Mouse (Mus musculus) liver, embryonic 12.5 days (tissue): ENCODE measurements around the gene Them5. TPM values are rescaled to one million over a fixed set of nuclear protein-coding genes. Genes with fewer than 3 reads are reported as not detected.

Source experiments
- ATAC-seq: fragments of 200-750 bp; cut with Nextera tagmentation; 2 replicates; pipeline ENCODE4 v1.8.0; 2017; ENCODE audit warnings: moderate number of reproducible peaks, mild to moderate bottlenecking, moderate library complexity
- H3K27ac ChIP-seq: fragments of 300-500 bp; sonication (generic); 2 replicates; pipeline ENCODE4 v1.5.1; 2016; ENCODE audit warnings: mild to moderate bottlenecking
- H3K27me3 ChIP-seq: fragments of 300-500 bp; sonication (generic); replicated peaks from 2 replicates; pipeline ENCODE4 v1.6.1; 2016; ENCODE audit warnings: mild to moderate bottlenecking, moderate library complexity
- H3K36me3 ChIP-seq: fragments of 300-500 bp; sonication (generic); 2 replicates; pipeline ENCODE4 v1.6.1; 2016; ENCODE audit warnings: mild to moderate bottlenecking, moderate library complexity
- H3K4me1 ChIP-seq: fragments of 300-500 bp; sonication (generic); 2 replicates; pipeline ENCODE4 v1.6.1; 2016
- H3K4me2 ChIP-seq: fragments of 300-500 bp; sonication (generic); 2 replicates; pipeline ENCODE4 v1.6.1; 2016; ENCODE audit warnings: mild to moderate bottlenecking, moderate library complexity
- H3K4me3 ChIP-seq: fragments of 300-500 bp; sonication (generic); 2 replicates; pipeline ENCODE4 v1.5.1; 2016; ENCODE audit warnings: mild to moderate bottlenecking, moderate library complexity
- H3K9ac ChIP-seq: fragments of 300-500 bp; sonication (generic); 2 replicates; pipeline ENCODE4 v1.6.1; 2016; ENCODE audit warnings: mild to moderate bottlenecking, moderate library complexity
- H3K9me3 ChIP-seq: fragments of 300-500 bp; sonication (generic); replicated peaks from 2 replicates; pipeline ENCODE4 v1.6.1; 2016; ENCODE audit warnings: mild to moderate bottlenecking, moderate library complexity
- WGBS: fragments of 180-500 bp; shearing (Covaris S2); methylation state at CpG from one replicate; pipeline ENCODE4 v1.1.7; 2016; ENCODE audit not compliant: insufficient replicate concordance; 5-methylcytosine and 5-hydroxymethylcytosine counted together
- polyA plus RNA-seq: library from polyadenylated mRNA; unstranded; fragments of >200 nt; fragmentation: Nextera tagmentation; extraction: Ambion mirVana; gene quantifications from 2 replicates; pipeline ENCODE4 v1.2.1, GENCODE M21; 2016

Gene Them5
- polyA plus RNA-seq, 1 experiment from 2014 or later, result not detected

GRCm38 (mm10) chr3:94344897-94345296, 3.0 kb downstream of the Them5 start:
- Histone ChIP-seq H3K4me1 (no peaks in the 10 kb centered on the region), H3K27me3 (no peaks in the 10 kb centered on the region; the same call in 1 of the 2 replicates), H3K4me2 (no peak overlapping the region), H3K9ac (no peak overlapping the region), H3K27ac (no peak overlapping the region), H3K36me3 (no peaks in the 10 kb centered on the region), H3K4me3 (no peak overlapping the region), H3K9me3 (no peaks in the 10 kb centered on the region)
- 49% methylated on average over 3 of the region's 3 CpGs for WGBS
- ATAC-seq, result no peak

- no peak overlapping the region for H3K9ac ChIP-seq
- ATAC-seq, result no peak
- H3K27ac ChIP-seq, result no peak overlapping the region
- no peaks in the 10 kb centered on the region for H3K36me3 ChIP-seq
- no peaks in the 10 kb centered on the region; the same call in 1 of the 2 replicates for H3K27me3 ChIP-seq
- H3K4me1 ChIP-seq, result no peaks in the 10 kb centered on the region
- no peak overlapping the region for H3K4me2 ChIP-seq
- H3K4me3 ChIP-seq, result no peak overlapping the region
- H3K9me3 ChIP-seq, result 0 out of 2 replicates have a peak, but pooled peaks cover 4% of the 10 kb centered on the region
- 37% methylated on average over 2 of the region's 2 CpGs for WGBS
These were observed 6.2 kb downstream of the Them5 start for GRCm38 (mm10) chr3:94348146-94348545.

- WGBS, result 3% methylated on average over 1 of the region's 1 CpGs
- ATAC-seq, result no peak
These were observed 18.9 kb downstream of the Them5 start for GRCm38 (mm10) chr3:94360812-94361211.

GRCm38 (mm10) chr3:94362138-94362537, 20.2 kb downstream of the Them5 start, which contains the start of gene C2cd4d:
TSS of gene C2cd4d (plus strand) at chr3:94362438.
- Histone ChIP-seq H3K27me3 (peaks cover 74% of the 10 kb centered on the region), H3K27ac (no peak within 1 kb of the TSS)

More at GRCm38 (mm10) chr3:94360812-94361211, 18.9 kb downstream of the Them5 start:
- Histone ChIP-seq H3K9me3 (no peaks in the 10 kb centered on the region), H3K9ac (no peak overlapping the region), H3K4me1 (0 out of 2 replicates have a peak, but pooled peaks cover 6% of the 10 kb centered on the region), H3K4me3 (no peak overlapping the region), H3K36me3 (no peaks in the 10 kb centered on the region), H3K27me3 (peaks cover 65% of the 10 kb centered on the region), H3K27ac (no peak overlapping the region), H3K4me2 (no peak overlapping the region)

GRCm38 (mm10) chr3:94363291-94364153, 21.6 kb downstream of the Them5 start:
- no peaks in the 10 kb centered on the region for H3K9me3 ChIP-seq
- no peak for ATAC-seq
- no peak overlapping the region for H3K27ac ChIP-seq
- peak overlapping the region; percentile 67 for H3K4me2 ChIP-seq
- WGBS, result 5% methylated on average over 94 of the region's 97 CpGs
- no peaks in the 10 kb centered on the region for H3K36me3 ChIP-seq
- H3K27me3 ChIP-seq, result peaks cover 74% of the 10 kb centered on the region
- H3K4me1 ChIP-seq, result 0 out of 2 replicates have a peak, but pooled peaks cover 6% of the 10 kb centered on the region
- peak overlapping the region; percentile 37 for H3K9ac ChIP-seq
- H3K4me3 ChIP-seq, result peak overlapping the region; percentile 46

More at GRCm38 (mm10) chr3:94362138-94362537, 20.2 kb downstream of the Them5 start, which contains the start of gene C2cd4d:
- 55% methylated on average over 7 of the region's 7 CpGs for WGBS
- Histone ChIP-seq H3K4me2 (peak within 1 kb of the TSS; percentile 67), H3K4me3 (peak within 1 kb of the TSS; percentile 46; the same call in 1 of the 2 replicates), H3K9me3 (no peaks in the 10 kb centered on the region), H3K4me1 (0 out of 2 replicates have a peak, but pooled peaks cover 6% of the 10 kb centered on the region), H3K36me3 (no peaks in the 10 kb centered on the region), H3K9ac (0 out of 2 replicates have a peak within 1 kb of the TSS, but pooled peaks have one; percentile 37)
- no peak for ATAC-seq

- Histone ChIP-seq H3K9ac (peak overlapping the region; percentile 37), H3K27me3 (peaks cover 73% of the 10 kb centered on the region), H3K4me3 (peak overlapping the region; percentile 46), H3K27ac (no peak overlapping the region), H3K4me1 (0 out of 2 replicates have a peak, but pooled peaks cover 6% of the 10 kb centered on the region), H3K36me3 (no peaks in the 10 kb centered on the region), H3K4me2 (peak overlapping the region; percentile 67), H3K9me3 (no peaks in the 10 kb centered on the region)
- ATAC-seq, result no peak
- 6% methylated on average over 23 of the region's 23 CpGs for WGBS
These were observed 22.2 kb downstream of the Them5 start for GRCm38 (mm10) chr3:94364154-94364526.

- Histone ChIP-seq H3K36me3 (no peaks in the 10 kb centered on the region), H3K4me1 (0 out of 2 replicates have a peak, but pooled peaks cover 12% of the 10 kb centered on the region), H3K9me3 (no peaks in the 10 kb centered on the region), H3K4me2 (no peak overlapping the region), H3K27ac (no peak overlapping the region), H3K27me3 (peaks cover 53% of the 10 kb centered on the region), H3K9ac (no peak overlapping the region), H3K4me3 (no peak overlapping the region)
- no peak for ATAC-seq
- 21% methylated on average over 3 of the region's 3 CpGs for WGBS
These were observed 24.9 kb downstream of the Them5 start for GRCm38 (mm10) chr3:94366761-94367160.

GRCm38 (mm10) chr3:94367511-94367910, 25.6 kb downstream of the Them5 start:
- Histone ChIP-seq H3K27ac (no peak overlapping the region), H3K27me3 (peaks cover 53% of the 10 kb centered on the region), H3K9ac (no peak overlapping the region), H3K4me1 (0 out of 2 replicates have a peak, but pooled peaks cover 12% of the 10 kb centered on the region), H3K4me2 (no peak overlapping the region), H3K36me3 (no peaks in the 10 kb centered on the region), H3K9me3 (no peaks in the 10 kb centered on the region), H3K4me3 (no peak overlapping the region)
- ATAC-seq, result no peak
- 53% methylated on average over 6 of the region's 6 CpGs for WGBS

GRCm38 (mm10) chr3:94368631-94369030, 26.7 kb downstream of the Them5 start:
- no peak overlapping the region for H3K4me3 ChIP-seq
- peaks cover 15% of the 10 kb centered on the region for H3K4me1 ChIP-seq
- H3K27ac ChIP-seq, result no peak overlapping the region
- H3K9ac ChIP-seq, result no peak overlapping the region
- no peaks in the 10 kb centered on the region for H3K36me3 ChIP-seq
- H3K4me2 ChIP-seq, result no peak overlapping the region
- peaks cover 53% of the 10 kb centered on the region for H3K27me3 ChIP-seq
- 46% methylated on average over 6 of the region's 6 CpGs for WGBS
- no peak for ATAC-seq
- H3K9me3 ChIP-seq, result no peaks in the 10 kb centered on the region

- Histone ChIP-seq H3K4me3 (no peak overlapping the region), H3K9me3 (no peaks in the 10 kb centered on the region), H3K27ac (no peak overlapping the region), H3K4me2 (no peak overlapping the region), H3K27me3 (peaks cover 53% of the 10 kb centered on the region), H3K36me3 (no peaks in the 10 kb centered on the region), H3K9ac (no peak overlapping the region), H3K4me1 (peaks cover 15% of the 10 kb centered on the region)
- ATAC-seq, result no peak
- 32% methylated on average over 2 of the region's 2 CpGs for WGBS
These were observed 27.8 kb downstream of the Them5 start for GRCm38 (mm10) chr3:94369709-94370108.

GRCm38 (mm10) chr3:94371637-94372036, 29.7 kb downstream of the Them5 start:
- peaks cover 15% of the 10 kb centered on the region for H3K4me1 ChIP-seq
- no peaks in the 10 kb centered on the region for H3K36me3 ChIP-seq
- H3K9me3 ChIP-seq, result no peaks in the 10 kb centered on the region
- peak; percentile 45 for ATAC-seq
- H3K27ac ChIP-seq, result no peak overlapping the region
- 0 out of 2 replicates have a peak overlapping the region, but pooled peaks have one; percentile 16 for H3K4me2 ChIP-seq
- no peak overlapping the region for H3K9ac ChIP-seq
- H3K4me3 ChIP-seq, result no peak overlapping the region
- 10% methylated on average over 11 of the region's 11 CpGs for WGBS
- H3K27me3 ChIP-seq, result peaks cover 45% of the 10 kb centered on the region

GRCm38 (mm10) chr3:94372038-94372437, 30.1 kb downstream of the Them5 start:
- H3K4me2 ChIP-seq, result 0 out of 2 replicates have a peak overlapping the region, but pooled peaks have one; percentile 16
- 0% methylated on average over 3 of the region's 3 CpGs for WGBS
- no peak for ATAC-seq
- no peaks in the 10 kb centered on the region for H3K9me3 ChIP-seq
- peaks cover 46% of the 10 kb centered on the region for H3K27me3 ChIP-seq
- no peak overlapping the region for H3K9ac ChIP-seq
- peaks cover 15% of the 10 kb centered on the region for H3K4me1 ChIP-seq
- no peaks in the 10 kb centered on the region for H3K36me3 ChIP-seq
- H3K27ac ChIP-seq, result no peak overlapping the region
- no peak overlapping the region for H3K4me3 ChIP-seq
